Mouse (Mus musculus): Measurements from ENCODE around the gene Jmjd8. TPM values are rescaled to one million over a fixed set of nuclear protein-coding genes. Genes with fewer than 3 reads are reported as not detected.

The Jmjd8 gene
- polyA plus RNA-seq, 1 experiment: 16.4 TPM

- Histone ChIP-seq H3K27me3 (ENCODE audit: control insufficient read depth, insufficient read depth, low read length) (no peaks in the 10 kb centered on the region), H3K27ac (ENCODE audit: control insufficient read depth, insufficient read depth, low read depth, low read length) (peak overlapping the region; percentile 55), H3K4me3 (ENCODE audit: control insufficient read depth, low read depth, low read length) (peak overlapping the region; percentile 81), H3K4me1 (ENCODE audit: control insufficient read depth, insufficient read depth, low read length) (peaks cover 5% of the 10 kb centered on the region), H3K36me3 (ENCODE audit: control insufficient read depth, insufficient read depth, low read length) (no peaks in the 10 kb centered on the region)
- TF ChIP-seq CTCF (IDR thresholded peaks at IDR 0.05; ENCODE audit: control insufficient read depth, insufficient read depth, insufficient replicate concordance, low read depth, low read length): no peak
- no peak for TF ChIP-seq POLR2A (IDR thresholded peaks at IDR 0.05; ENCODE audit: control insufficient read depth, low read depth, low read length)
Observed at GRCm38 (mm10) chr17:25843636-25844395, 15.1 kb downstream of the Jmjd8 start.

GRCm38 (mm10) chr17:25844396-25844901 is 15.8 kb downstream of the Jmjd8 start, which contains the start of gene Rhot2:
TSS of gene Rhot2 (minus strand) at chr17:25844851.
- peak; percentile 16; the same call in 1 of the 2 replicates for TF ChIP-seq CTCF (IDR thresholded peaks at IDR 0.05; ENCODE audit: control insufficient read depth, insufficient read depth, insufficient replicate concordance, low read depth, low read length)
- TF ChIP-seq POLR2A (IDR thresholded peaks at IDR 0.05; ENCODE audit: control insufficient read depth, low read depth, low read length): peak; percentile 63
- Histone ChIP-seq H3K27me3 (ENCODE audit: control insufficient read depth, insufficient read depth, low read length) (no peaks in the 10 kb centered on the region), H3K27ac (ENCODE audit: control insufficient read depth, insufficient read depth, low read depth, low read length) (peak within 1 kb of the TSS; percentile 55), H3K4me1 (ENCODE audit: control insufficient read depth, insufficient read depth, low read length) (peaks cover 5% of the 10 kb centered on the region), H3K36me3 (ENCODE audit: control insufficient read depth, insufficient read depth, low read length) (no peaks in the 10 kb centered on the region), H3K4me3 (ENCODE audit: control insufficient read depth, low read depth, low read length) (peak within 1 kb of the TSS; percentile 81)

- Histone ChIP-seq H3K27me3 (ENCODE audit: control insufficient read depth, insufficient read depth, low read length) (no peaks in the 10 kb centered on the region), H3K4me1 (ENCODE audit: control insufficient read depth, insufficient read depth, low read length) (peaks cover 9% of the 10 kb centered on the region), H3K27ac (ENCODE audit: control insufficient read depth, insufficient read depth, low read depth, low read length) (no peak overlapping the region), H3K4me3 (ENCODE audit: control insufficient read depth, low read depth, low read length) (peak overlapping the region; percentile 97), H3K36me3 (ENCODE audit: control insufficient read depth, insufficient read depth, low read length) (no peaks in the 10 kb centered on the region)
- TF ChIP-seq CTCF (IDR thresholded peaks at IDR 0.05; ENCODE audit: control insufficient read depth, insufficient read depth, insufficient replicate concordance, low read depth, low read length) (no peak), POLR2A (IDR thresholded peaks at IDR 0.05; ENCODE audit: control insufficient read depth, low read depth, low read length) (no peak)
Observed at GRCm38 (mm10) chr17:25860229-25860628, 31.6 kb downstream of the Jmjd8 start.

GRCm38 (mm10) chr17:25860832-25861703 is 32.4 kb downstream of the Jmjd8 start, which contains the start of gene Wdr90:
TSS of gene Wdr90 (minus strand) at chr17:25861501.
- H3K27me3 ChIP-seq (ENCODE audit: control insufficient read depth, insufficient read depth, low read length): no peaks in the 10 kb centered on the region
- no peaks in the 10 kb centered on the region for H3K36me3 ChIP-seq (ENCODE audit: control insufficient read depth, insufficient read depth, low read length)
- H3K27ac ChIP-seq (ENCODE audit: control insufficient read depth, insufficient read depth, low read depth, low read length): peak within 1 kb of the TSS; percentile 94
- TF ChIP-seq CTCF (IDR thresholded peaks at IDR 0.05; ENCODE audit: control insufficient read depth, insufficient read depth, insufficient replicate concordance, low read depth, low read length) (no peak; the same call in 1 of the 2 replicates), POLR2A (IDR thresholded peaks at IDR 0.05; ENCODE audit: control insufficient read depth, low read depth, low read length) (peak; percentile 96)
- peak within 1 kb of the TSS; percentile 97 for H3K4me3 ChIP-seq (ENCODE audit: control insufficient read depth, low read depth, low read length)
- peaks cover 9% of the 10 kb centered on the region for H3K4me1 ChIP-seq (ENCODE audit: control insufficient read depth, insufficient read depth, low read length)

- Histone ChIP-seq H3K4me1 (ENCODE audit: control insufficient read depth, insufficient read depth, low read length) (peaks cover 9% of the 10 kb centered on the region), H3K4me3 (ENCODE audit: control insufficient read depth, low read depth, low read length) (peak overlapping the region; percentile 97), H3K27ac (ENCODE audit: control insufficient read depth, insufficient read depth, low read depth, low read length) (peak overlapping the region; percentile 94), H3K36me3 (ENCODE audit: control insufficient read depth, insufficient read depth, low read length) (no peaks in the 10 kb centered on the region), H3K27me3 (ENCODE audit: control insufficient read depth, insufficient read depth, low read length) (no peaks in the 10 kb centered on the region)
- no peak for TF ChIP-seq CTCF (IDR thresholded peaks at IDR 0.05; ENCODE audit: control insufficient read depth, insufficient read depth, insufficient replicate concordance, low read depth, low read length)
- TF ChIP-seq POLR2A (IDR thresholded peaks at IDR 0.05; ENCODE audit: control insufficient read depth, low read depth, low read length): no peak
Observed at GRCm38 (mm10) chr17:25861704-25862612, 33.3 kb downstream of the Jmjd8 start.

GRCm38 (mm10) chr17:25863681-25864080 is 35.0 kb downstream of the Jmjd8 start:
- Histone ChIP-seq H3K36me3 (ENCODE audit: control insufficient read depth, insufficient read depth, low read length) (no peaks in the 10 kb centered on the region), H3K27ac (ENCODE audit: control insufficient read depth, insufficient read depth, low read depth, low read length) (no peak overlapping the region), H3K27me3 (ENCODE audit: control insufficient read depth, insufficient read depth, low read length) (no peaks in the 10 kb centered on the region), H3K4me1 (ENCODE audit: control insufficient read depth, insufficient read depth, low read length) (peaks cover 13% of the 10 kb centered on the region), H3K4me3 (ENCODE audit: control insufficient read depth, low read depth, low read length) (no peak overlapping the region)
- TF ChIP-seq POLR2A (IDR thresholded peaks at IDR 0.05; ENCODE audit: control insufficient read depth, low read depth, low read length) (no peak), CTCF (IDR thresholded peaks at IDR 0.05; ENCODE audit: control insufficient read depth, insufficient read depth, insufficient replicate concordance, low read depth, low read length) (no peak)

Data from testis, adult 2 months (tissue).